Mouse (Mus musculus) heart, postnatal 0 days (tissue): ENCODE measurements around the gene Usp38.

Experiments
- CTCF ChIP-seq: IDR thresholded peaks from 2 replicates; pipeline ENCODE4 v1.5.1; 2016; ENCODE audit warnings: antibody characterized with exemption, control low read depth, low read depth
- EP300 ChIP-seq: IDR thresholded peaks from 2 replicates; pipeline ENCODE4 v1.6.1; 2016; ENCODE audit warnings: antibody characterized with exemption, low read depth

DNA sequence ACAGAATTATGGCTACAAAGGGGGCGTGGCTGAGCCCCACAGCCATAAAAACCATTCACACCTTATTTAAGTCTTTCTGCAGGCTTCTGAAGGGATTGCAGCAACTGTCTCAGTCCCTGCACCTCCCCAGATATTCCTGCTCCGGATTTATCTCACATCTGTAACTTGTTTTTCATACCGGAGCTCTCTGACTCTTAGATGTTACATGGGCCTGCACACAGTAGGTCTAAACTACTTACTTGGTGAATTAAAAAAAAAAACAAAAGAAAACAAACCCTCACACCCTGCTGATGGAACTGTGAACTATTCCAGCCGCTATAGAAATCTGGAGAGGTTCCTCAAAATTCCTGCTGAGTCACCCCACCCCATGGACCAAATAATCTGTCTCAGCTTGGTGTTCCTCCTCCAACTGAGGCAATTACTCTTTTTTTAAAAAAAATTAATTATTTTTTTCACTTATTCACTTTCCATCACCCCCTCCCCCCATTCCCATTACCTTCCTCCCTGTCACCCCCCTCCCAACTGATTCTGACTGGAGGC lies 53.6 kb downstream of the Usp38 start:
- TF ChIP-seq CTCF (no peak), EP300 (no peak)
